Mouse (Mus musculus): Measurements from ENCODE around the gene Coro7.

Coro7 gene

GRCm38 (mm10) chr16:4679121-4680018, at the start of gene Coro7:
TSS of gene Coro7 (minus strand) at chr16:4679777.
- WGBS, result 1% methylated on average over 47 of the region's 47 CpGs

DNA sequence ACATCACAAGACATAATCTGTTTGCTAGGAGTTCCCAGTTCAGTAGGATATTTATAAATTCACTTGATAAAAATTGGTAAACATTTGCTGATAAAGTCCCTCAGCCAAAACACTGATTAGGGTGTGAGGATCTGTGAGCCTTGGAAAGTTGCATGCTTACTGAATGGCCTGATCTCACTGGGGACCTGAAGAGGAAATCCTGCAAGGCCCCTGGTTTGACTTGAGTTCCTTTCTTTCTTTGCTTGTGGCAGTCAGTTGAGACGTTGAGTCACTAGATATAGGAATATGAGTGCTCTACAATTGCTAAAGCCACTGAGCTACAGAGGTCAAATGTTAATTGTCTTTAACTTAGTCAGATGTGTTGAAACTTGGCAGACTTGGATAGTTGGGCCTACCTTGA, 48.4 kb upstream of the Coro7 start:
- WGBS, result 62% methylated on average over 1 of the region's 1 CpGs

DNA sequence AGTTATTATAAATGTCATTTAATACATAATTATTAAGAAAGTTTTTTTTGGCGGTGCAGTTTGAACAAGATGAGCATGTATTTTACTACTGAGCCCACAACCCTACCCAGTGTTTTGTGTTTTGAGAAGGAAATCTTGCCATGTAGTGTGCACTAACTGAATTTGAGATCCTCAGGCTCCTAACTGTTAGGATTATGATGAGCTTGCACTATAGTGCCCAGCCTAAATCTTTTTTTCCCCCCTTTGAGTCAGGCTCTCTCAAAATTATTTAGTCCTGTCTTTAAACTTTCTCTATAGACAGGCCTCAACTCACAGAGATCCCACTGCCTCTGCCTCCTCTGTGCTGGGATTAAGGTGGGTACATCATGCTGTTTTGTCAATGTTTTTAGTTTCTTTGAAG, 47.9 kb upstream of the Coro7 start:
- WGBS, result 75% methylated on average over 1 of the region's 1 CpGs

DNA sequence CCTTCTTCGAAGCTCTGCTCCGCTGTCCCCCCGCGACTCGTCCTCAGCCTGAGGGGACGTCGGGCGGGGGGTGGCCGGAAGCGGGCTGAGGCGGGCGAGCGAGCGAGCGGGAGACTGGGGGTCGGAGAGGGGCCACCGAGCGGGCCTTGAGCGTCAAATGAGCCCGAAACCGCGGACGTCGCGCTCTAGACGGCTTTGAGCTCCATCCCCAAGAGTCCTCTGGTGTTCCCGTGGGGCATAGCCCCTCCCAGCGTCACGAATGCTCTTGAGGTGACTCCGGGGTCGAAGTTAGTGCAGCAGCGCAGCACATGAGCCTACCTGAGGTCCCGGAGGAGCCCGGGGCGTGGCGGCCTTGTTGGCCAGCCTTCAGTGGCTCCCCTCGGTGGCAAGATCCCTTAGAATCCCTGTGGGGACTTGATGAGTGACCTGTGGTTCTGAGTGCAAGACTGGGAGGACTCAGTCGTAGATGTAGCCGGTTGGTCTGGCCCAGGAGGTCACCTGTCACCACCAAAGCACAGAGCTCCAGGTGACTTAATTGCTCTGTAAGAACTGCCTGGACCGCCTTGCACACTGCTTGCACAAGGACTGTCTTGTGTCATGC, 47.1 kb upstream of the Coro7 start:
- under 1% methylated on average over 40 of the region's 40 CpGs for WGBS

GRCm38 (mm10) chr16:4725780-4726527, 46.4 kb upstream of the Coro7 start, which contains the start of gene Hmox2:
TSS of gene Hmox2 (plus strand) at chr16:4726361.
- 5% methylated on average over 35 of the region's 35 CpGs for WGBS

DNA sequence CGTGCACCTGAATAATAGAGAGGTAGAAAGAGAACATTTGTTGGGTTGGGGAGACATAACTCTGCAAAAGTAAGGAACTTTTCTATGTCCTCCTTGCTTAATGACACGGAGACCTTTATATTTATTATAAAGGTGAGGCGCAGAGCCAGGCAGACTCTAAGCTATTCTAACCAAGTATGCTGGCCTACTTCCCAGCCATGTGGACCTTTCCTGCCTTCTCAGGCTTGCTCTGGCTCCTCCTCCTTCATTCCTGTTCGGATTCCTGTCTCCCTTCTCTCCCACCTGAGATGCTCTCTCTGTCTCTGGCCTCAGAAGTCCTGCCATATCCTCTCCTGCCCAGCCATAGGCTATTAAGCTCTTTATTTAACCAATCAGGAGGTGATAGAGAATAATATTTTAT, 45.7 kb upstream of the Coro7 start:
- 79% methylated on average over 4 of the region's 4 CpGs for WGBS

GRCm38 (mm10) chr16:4722915-4723209, 43.3 kb upstream of the Coro7 start:
- whole genome bisulfite sequencing, result 76% methylated on average over 3 of the region's 3 CpGs

DNA sequence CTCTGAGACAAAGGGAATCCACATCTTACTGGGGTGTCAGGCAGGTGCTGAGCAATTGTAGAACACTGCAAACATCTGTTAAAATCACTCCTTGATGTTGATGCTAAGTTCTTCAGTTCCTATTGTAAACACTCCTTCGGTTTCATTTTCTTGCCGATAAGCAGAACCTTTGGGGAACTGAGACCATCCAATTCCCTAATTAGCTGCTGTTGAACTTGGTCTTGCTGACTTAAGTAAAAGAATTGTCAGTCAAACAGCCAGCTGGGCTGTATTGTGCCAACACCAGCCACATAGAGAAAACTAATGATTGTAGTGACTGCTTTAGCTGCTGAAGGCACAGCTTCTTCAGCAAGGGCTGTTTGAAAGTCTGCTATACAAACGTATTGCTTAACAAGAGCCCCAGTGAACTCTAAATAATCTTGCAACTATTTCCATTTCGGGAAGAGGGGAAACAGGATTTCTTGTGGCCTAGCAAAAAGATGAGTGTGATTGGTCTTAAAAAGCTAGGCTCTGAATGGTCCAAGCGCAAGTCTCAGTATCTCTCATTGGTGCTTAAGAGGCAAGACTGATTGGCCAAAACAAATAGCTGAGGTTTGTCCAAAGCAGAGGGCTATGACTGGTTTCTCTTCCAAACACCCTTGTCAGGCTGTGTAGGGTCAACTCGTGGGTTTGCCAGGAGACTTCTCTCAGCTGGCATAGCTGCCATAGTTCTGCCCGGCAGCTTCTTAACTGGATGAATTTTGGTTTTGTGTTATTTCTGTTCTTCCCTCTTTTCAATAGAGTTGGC, 42.7 kb upstream of the Coro7 start:
- WGBS, result 57% methylated on average over 7 of the region's 7 CpGs

DNA sequence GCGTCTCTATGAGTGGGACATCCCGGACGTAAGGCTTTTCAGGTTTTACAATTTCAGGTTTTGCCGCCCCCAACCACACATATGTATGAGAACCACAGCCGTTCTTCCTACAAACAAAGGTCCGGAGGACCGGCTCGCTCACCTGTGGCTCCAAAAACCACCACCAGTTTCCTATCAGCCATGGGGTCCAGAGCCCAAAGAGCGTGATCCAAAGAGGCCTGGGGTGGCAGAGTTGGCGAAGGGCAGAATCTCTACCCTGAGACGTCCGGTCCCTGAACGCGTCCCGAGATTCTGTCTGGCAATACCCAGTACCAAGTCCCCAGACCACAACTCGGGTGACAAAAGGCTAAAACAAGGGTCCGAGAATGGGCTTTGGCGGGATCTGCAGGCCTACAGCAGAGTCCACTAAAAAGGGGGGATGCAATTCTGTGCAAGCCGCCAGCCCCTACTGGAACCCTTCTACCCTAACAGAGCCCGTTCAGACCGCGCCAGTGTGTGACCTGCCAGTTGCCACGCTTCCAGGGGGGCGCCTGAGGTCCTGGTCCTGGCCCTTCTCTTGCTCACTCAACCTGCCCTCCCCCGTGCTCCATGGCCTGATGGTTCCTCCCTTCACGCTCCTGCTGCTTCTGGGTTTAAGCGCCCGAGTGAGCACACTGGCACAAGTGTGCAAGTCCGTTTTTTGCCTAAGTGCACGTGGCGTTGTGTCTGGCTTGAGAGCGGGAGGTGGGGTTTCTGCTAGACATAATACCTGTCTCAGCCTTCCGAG, 39.4 kb upstream of the Coro7 start, which contains the start of gene Nmral1:
TSS of gene Nmral1 (minus strand) at position 604 of the 766 bp plus-strand sequence.
- WGBS, result 13% methylated on average over 33 of the region's 33 CpGs

GRCm38 (mm10) chr16:4717866-4718265, 38.3 kb upstream of the Coro7 start:
- WGBS, result 56% methylated on average over 3 of the region's 3 CpGs

GRCm38 (mm10) chr16:4713861-4714710, 34.5 kb upstream of the Coro7 start:
- 73% methylated on average over 17 of the region's 17 CpGs for WGBS

- WGBS, result 79% methylated on average over 4 of the region's 4 CpGs
Observed at GRCm38 (mm10) chr16:4711173-4711572, 31.6 kb upstream of the Coro7 start.

DNA sequence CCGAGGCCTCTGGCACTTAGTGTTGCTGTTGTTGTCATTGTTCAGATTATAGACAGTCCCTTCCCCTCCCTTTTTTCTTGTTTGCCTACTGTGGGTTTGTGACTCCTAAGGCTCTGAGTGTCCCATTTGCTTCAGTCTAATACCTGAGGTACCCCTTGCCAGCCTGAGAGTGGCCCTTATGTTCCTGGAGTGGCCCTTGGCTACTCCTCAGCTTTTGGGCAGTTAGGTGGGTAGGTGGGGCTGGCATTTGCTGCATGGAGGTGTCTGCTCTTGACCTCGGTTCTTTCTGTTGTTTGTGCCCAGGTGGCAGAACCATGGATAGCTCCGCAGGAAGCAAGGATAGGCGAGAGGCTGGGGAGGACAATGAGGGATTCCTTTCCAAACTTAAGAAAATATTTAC, 26.0 kb upstream of the Coro7 start:
- WGBS, result 68% methylated on average over 4 of the region's 4 CpGs

DNA sequence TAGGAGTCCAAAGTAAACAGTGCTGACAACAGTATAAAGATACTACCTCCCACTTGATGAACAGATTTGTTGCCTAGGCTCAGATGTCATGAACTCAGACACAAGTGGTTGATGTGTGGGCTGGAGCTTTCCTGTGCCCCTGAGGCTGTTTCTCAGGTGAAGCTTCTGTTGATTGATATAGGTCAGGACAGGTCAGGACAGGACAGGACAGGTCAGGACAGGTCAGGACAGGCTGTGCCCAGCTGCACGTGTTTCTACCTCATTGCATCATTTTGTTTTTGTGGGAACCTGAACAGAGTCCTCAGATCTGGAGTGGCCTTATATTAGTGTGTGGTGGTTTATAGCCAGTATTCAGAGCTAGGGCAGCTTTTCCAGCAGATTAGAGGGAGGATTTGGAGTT, 23.1 kb upstream of the Coro7 start:
- 86% methylated on average over 1 of the region's 1 CpGs for WGBS

DNA sequence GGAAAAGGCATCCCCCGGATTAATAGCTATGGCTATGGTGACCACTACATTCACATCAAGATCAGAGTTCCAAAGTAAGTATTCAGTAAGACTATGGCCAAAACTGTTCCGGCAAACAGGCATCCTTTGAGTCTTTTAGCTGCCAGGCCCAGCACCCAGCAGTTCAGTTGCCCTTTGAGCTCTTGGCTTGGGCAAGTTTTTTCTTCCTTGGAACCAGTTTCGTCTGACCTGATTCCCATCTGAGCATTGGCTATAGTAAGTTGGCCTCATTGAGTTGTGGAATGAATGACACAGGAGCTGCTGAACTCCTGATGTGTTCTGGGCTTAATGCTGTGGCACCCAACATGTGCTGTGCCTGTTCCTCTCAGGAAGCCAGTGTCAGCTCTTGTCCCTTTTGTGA, 21.6 kb upstream of the Coro7 start:
- 89% methylated on average over 3 of the region's 3 CpGs for WGBS

GRCm38 (mm10) chr16:4689371-4689770, 9.8 kb upstream of the Coro7 start:
- 95% methylated on average over 4 of the region's 4 CpGs for WGBS

DNA sequence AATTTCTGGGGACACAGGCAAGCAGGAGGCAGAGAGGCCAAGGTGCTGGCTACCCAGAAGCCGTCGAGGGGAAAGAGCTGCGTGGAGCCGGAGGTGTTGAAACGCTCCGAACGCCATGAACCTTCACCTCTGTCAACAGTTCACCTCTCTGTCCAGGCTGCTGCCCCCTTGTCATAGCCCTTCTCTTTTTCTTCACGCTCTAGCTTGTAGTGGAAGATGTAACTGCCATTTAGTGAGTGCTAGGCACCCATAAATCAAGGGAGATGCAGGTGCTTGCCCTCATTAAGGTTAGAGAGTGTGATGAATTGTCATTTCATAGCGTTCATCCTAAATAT, 4.8 kb upstream of the Coro7 start:
- WGBS, result under 1% methylated on average over 9 of the region's 9 CpGs

- under 1% methylated on average over 54 of the region's 54 CpGs for WGBS
Observed at GRCm38 (mm10) chr16:4683581-4684456, 4.2 kb upstream of the Coro7 start.

GRCm38 (mm10) chr16:4683193-4683580, 3.6 kb upstream of the Coro7 start:
- 18% methylated on average over 9 of the region's 9 CpGs for WGBS
